Mouse (Mus musculus) urinary bladder, postnatal 14 days (tissue): ENCODE data around the gene Sec14l5.

ENCODE experiments used
- DNase-seq: peaks from one replicate; pipeline ENCODE4 v3.0.0; 2021; ENCODE audit warnings: low spot score

The Sec14l5 gene

DNA sequence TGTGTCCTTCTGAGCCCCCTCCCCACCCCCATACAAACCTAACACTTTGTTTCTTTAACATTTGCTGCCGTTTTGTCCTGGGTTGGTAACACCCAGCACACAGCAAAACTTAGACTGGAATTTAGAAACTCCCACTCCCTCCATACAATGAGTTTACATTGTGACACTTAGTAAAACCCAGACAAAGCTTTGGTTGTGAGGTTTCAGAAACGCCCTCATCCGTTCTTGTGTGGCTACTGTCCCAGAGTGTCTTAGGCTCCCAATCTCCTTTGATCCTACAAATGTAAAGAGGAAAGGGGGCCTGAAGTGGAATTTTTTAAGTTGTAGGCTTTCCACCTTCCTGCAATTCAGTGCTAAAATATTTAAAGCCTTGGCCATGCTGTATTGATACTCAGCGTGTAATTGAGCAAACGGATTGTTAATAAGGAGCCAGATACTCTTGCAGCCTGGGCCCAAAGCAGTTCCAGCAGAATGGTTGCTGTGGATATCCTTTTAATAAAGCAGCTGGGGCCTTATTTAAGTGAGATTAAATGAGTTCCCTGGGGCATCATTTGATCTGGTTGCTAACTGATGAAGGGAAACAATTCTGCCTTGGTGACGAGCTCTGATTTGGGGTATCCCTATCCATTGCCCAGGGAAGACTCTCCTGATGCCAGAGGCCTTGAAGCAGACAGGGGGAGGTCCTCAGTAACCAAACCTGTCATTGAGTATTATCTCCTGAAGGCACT lies 6.6 kb downstream of the Sec14l5 start:
- no peak for DNase-seq

DNA sequence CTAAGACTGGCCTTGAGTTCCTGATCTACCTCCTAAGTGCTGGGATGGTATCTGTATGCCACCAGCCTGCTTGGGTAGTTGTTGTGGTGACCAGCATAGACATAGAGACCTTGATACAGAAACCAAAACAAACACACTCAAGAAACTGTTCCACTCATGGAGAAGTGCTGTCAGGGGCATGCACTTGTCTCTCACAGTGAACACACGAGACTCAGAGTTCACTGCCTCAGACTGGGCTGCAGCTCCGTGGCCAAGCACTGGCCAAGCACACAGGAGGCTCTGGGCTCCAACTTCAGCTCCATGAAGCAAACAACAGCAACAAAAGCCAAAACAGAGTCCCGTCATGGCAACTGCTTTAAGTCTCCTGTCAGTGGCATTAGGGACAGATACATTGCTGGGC lies 8.1 kb downstream of the Sec14l5 start:
- DNase-seq, result no peak

DNA sequence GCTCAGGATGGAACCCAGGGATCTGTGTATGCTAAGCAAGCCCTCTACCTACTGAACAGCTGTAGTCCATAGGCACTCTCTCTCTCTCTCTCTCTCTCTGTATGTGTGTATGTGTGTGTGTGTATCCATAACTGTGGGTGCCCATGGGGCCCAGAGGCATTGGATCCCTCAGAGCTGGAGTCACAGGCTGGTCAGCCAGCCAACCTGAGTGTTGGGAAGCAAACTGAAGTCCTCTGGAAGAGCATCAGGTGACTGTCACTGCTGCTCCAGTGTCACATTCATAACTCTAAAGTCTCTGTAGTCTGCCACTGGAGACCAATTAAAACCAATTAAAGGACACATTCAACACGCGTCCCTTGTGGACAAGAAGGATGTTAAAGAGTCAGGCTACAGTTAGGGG lies 9.6 kb downstream of the Sec14l5 start:
- DNase-seq, result no peak

- DNase-seq, result no peak
Observed at GRCm38 (mm10) chr16:5157113-5157512, 10.2 kb downstream of the Sec14l5 start.

DNA sequence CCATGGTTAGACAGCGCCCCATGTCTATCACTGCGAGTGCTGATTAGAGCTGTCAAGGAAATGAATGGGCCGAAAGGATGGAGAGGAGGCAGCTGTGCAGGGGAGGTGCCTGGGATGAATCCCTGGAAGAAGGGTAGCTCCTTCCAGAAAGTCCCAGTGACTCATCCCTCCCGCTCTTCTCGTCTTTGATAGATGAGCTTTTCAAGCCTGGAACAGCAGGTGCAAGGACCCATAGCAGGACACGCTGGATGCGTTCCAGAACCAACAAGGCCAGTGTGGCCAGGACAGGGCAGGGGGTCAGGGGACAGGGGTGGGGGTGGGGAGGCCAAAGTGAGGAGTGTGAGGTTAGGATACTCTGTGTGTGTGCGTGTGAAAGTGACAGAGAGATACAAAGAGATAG lies 12.3 kb downstream of the Sec14l5 start:
- DNase-seq, result no peak

GRCm38 (mm10) chr16:5164327-5164726 lies 17.4 kb downstream of the Sec14l5 start:
- DNase-seq, result no peak

DNA sequence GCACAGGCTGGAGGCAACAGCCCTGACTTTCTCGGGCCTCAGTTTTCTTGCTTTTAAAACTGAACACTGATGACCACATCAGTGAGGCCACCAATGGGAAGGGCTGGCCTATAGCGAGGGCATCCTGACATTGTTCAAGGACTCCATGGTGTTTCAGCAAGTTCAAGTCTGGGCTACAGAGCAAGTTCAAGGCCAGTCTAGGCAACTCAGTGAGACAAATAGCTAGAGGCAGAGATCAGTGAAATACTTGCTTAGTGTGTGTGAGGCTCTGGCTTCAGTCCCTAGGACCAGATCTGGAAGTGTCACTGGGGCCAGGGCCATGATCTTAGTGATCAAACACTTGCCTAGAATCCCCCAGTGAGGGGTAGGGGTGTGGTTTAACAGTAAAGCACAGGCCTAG lies 21.1 kb downstream of the Sec14l5 start:
- DNase-seq, result no peak

GRCm38 (mm10) chr16:5168829-5169228 lies 21.9 kb downstream of the Sec14l5 start:
- no peak for DNase-seq

DNA sequence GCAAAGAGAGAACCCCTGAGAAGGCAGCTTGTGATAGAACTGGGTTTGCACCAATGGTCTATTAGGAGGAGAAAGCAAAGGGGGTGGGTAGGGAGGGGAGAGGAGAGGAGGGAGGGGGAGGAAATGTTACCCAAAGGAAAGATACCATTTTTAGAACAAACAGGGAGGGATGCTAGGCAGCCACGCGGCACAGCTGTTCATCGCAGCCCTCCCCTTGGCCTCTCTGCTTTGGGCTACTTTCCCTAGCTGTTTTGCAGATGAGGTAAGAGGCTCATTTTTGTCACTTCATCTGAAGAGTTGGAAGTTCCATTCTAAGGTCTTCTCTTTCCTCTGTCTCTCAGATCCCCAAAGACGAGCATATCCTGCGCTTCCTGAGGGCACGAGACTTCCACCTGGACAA lies 25.7 kb downstream of the Sec14l5 start:
- no peak for DNase-seq

DNA sequence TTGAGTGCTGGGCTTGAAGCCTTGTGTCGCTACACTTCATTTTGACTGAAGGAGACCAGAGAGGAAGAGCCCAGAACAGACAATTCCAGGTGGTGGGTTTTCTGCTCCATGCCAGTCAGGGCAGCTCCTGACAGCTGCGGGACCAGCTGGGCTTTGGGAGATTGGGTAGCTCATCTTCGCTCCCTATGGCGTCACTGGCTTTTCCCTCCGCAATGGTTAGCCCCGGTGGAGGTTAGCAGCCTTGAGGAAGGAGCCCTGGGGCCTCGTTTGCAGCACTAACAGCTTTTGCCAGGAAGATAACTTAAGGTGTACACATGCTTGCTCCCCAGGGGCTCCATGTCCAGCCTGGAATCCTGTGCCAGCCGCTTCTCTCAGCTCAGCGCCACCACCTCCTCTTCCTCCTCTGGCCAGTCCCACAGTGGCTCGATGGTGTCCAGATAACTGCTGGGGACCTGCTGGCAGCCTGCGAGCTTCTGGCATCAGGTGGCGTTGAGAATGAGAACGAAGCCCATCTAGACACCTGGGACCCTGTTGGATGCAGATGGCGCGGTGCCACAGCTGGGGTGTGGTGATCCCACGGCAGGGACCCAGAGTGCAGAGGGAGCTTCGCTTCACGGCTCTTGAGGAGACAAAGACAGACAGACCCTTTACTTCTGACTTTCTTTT lies 36.5 kb downstream of the Sec14l5 start:
- DNase-seq, result no peak

- DNase-seq, result no peak
Observed at GRCm38 (mm10) chr16:5184101-5184500, 37.2 kb downstream of the Sec14l5 start.

DNA sequence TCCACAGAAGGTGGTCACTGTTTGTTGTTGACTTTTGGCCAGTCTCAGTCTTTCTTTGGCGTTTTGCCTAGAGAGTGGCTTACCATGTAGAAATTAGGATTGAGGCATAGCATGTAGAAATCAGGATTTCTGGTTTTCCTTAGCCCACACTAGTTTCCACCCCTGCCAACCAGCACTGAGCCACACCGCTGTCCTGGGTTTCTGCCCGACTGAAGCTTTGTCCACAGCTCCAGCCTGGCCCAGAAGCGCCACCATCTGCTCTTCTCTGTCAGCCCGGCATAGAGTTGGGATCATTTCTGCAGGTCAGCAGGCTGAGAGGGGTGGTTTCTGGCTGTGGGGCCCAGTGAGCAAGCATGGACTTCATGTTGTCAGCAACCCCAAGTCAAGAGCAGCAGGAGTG lies 38.0 kb downstream of the Sec14l5 start:
- DNase-seq, result no peak

GRCm38 (mm10) chr16:5185691-5186090 lies 38.8 kb downstream of the Sec14l5 start:
- DNase-seq, result no peak

GRCm38 (mm10) chr16:5186234-5186633 lies 39.3 kb downstream of the Sec14l5 start:
- DNase-seq, result no peak

- DNase-seq, result peak; percentile 52
Observed at GRCm38 (mm10) chr16:5195080-5195479, 48.2 kb downstream of the Sec14l5 start.

DNA sequence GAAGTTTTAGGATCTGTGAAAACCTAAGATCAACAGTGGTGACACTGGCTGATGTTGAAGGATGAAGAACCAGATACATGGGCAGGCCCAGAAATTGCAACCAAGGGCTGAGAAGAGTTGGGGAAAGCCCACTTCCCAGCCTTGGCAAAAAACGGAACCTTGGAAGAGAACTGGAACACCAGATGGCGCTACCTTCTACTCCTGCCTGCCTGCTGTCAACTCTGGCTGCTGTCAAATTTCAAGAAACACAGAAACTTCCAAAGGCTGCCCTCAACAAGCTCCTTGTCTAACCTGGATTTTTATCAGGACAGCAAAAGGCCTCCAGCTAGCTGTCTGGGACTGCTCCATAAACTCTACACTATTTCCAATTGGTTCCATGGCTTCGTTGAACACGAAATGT lies 55.8 kb downstream of the Sec14l5 start:
- DNase-seq, result peak; percentile 44

GRCm38 (mm10) chr16:5203200-5203599 lies 56.3 kb downstream of the Sec14l5 start:
- DNase-seq, result no peak

DNA sequence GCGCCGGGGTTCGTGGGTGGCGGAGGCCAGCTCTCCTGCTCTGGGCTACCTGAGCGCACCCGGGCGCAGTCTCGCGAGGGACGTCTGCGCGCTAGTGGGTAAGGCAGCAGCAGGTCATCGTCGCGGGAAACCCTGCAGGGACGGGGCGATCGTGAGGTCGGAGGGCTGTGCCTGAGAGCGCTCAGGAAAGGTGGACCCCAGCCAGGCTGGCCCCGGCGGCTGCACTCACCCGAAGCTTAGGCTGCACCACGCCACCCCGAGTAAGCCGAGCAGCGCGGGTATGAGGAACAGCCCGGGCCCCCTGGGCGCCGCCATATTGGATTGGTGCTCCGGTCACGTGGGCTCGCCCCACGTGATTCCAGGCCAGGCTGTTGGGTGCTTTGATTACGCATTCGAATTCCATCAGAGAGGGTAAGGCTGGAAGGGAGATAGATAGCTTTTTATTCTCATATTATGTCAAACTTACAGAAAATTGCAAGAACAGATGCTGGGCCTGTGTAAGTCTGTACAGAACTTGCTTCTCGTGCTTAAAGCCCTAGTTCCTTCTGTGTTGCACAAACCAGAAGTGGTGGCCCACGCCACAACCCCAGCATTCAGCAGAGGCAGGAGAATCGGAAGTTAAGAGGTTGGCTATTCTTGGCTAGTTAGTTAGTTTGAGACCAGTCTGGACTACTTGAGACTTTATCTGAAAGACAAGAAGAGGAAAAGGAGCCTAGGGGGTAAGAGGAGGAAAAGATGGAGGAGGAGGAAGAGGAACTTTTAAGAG lies 56.9 kb downstream of the Sec14l5 start, which contains the start of gene Nagpa:
Gene Nagpa, minus strand, starts transcription at position 345 of the 766 bp plus-strand sequence.
- DNase-seq, result peak; percentile 81

- DNase-seq, result no peak
Observed at GRCm38 (mm10) chr16:5205431-5205970, 58.6 kb downstream of the Sec14l5 start.

GRCm38 (mm10) chr16:5206051-5206450 lies 59.1 kb downstream of the Sec14l5 start:
- no peak for DNase-seq

GRCm38 (mm10) chr16:5210365-5210764 lies 63.5 kb downstream of the Sec14l5 start:
- DNase-seq, result no peak

GRCm38 (mm10) chr16:5212150-5212549 lies 65.2 kb downstream of the Sec14l5 start:
- DNase-seq, result no peak

GRCm38 (mm10) chr16:5214126-5214525 lies 67.2 kb downstream of the Sec14l5 start:
- DNase-seq, result no peak
